Mouse (Mus musculus) heart, embryonic 16.5 days (tissue): ENCODE data around the gene Clnk. TPM values are rescaled to one million over a fixed set of nuclear protein-coding genes. Genes with fewer than 3 reads are reported as not detected.

Experiments used
- ATAC-seq: fragments of 200-750 bp; cut with Nextera tagmentation; replicated peaks from 2 replicates; pipeline ENCODE4 v1.8.0; 2017; ENCODE audit warnings: moderate number of reproducible peaks; ENCODE audit not compliant: insufficient read depth, low FRiP score; ENCODE audit errors: extremely low read depth
- H3K27ac ChIP-seq: fragments of 300-500 bp; sonication (generic); 2 replicates; pipeline ENCODE4 v1.5.1; 2014; ENCODE audit warnings: mild to moderate bottlenecking, low read length, control low read depth, moderate library complexity
- H3K27me3 ChIP-seq: fragments of 300-500 bp; sonication (generic); 2 replicates; pipeline ENCODE4 v1.6.1; 2014; ENCODE audit warnings: low read length, mixed read lengths; ENCODE audit not compliant: control insufficient read depth, insufficient read depth
- H3K36me3 ChIP-seq: fragments of 300-500 bp; sonication (generic); 2 replicates; pipeline ENCODE4 v1.6.1; 2014; ENCODE audit not compliant: control insufficient read depth, insufficient read depth
- H3K4me1 ChIP-seq: fragments of 300-500 bp; sonication (generic); 2 replicates; pipeline ENCODE4 v1.6.1; 2014; ENCODE audit warnings: low read length, mixed read lengths; ENCODE audit not compliant: control insufficient read depth, insufficient read depth
- H3K4me2 ChIP-seq: fragments of 300-500 bp; sonication (generic); 2 replicates; pipeline ENCODE4 v1.6.1; 2014; ENCODE audit warnings: low read depth, mild to moderate bottlenecking, control low read depth, low read length
- H3K4me3 ChIP-seq: fragments of 300-500 bp; sonication (generic); 2 replicates; pipeline ENCODE4 v1.5.1; 2014; ENCODE audit warnings: mild to moderate bottlenecking, control low read depth, low read length
- H3K9ac ChIP-seq: fragments of 300-500 bp; sonication (generic); 2 replicates; pipeline ENCODE4 v1.6.1; 2014; ENCODE audit warnings: low read length, control low read depth
- H3K9me3 ChIP-seq: fragments of 300-500 bp; sonication (generic); replicated peaks from 2 replicates; pipeline ENCODE4 v1.6.1; 2016; ENCODE audit warnings: low read length; ENCODE audit not compliant: control insufficient read depth
- WGBS: fragments of 180-500 bp; shearing (Covaris S2); extraction: QIAGEN DNeasy Blood & Tissue Kit; methylation state at CpG from one replicate; pipeline ENCODE4 v1.1.7; 2014; 5-methylcytosine and 5-hydroxymethylcytosine counted together
- polyA plus RNA-seq: library from polyadenylated mRNA; unstranded; fragments of >200 nt; fragmentation: Nextera tagmentation; extraction: Ambion mirVana; gene quantifications from 2 replicates; pipeline ENCODE4 v1.2.1, GENCODE M21; 2015

Clnk gene
- polyA plus RNA-seq, 1 experiment from 2014 or later = 0.34 TPM

DNA sequence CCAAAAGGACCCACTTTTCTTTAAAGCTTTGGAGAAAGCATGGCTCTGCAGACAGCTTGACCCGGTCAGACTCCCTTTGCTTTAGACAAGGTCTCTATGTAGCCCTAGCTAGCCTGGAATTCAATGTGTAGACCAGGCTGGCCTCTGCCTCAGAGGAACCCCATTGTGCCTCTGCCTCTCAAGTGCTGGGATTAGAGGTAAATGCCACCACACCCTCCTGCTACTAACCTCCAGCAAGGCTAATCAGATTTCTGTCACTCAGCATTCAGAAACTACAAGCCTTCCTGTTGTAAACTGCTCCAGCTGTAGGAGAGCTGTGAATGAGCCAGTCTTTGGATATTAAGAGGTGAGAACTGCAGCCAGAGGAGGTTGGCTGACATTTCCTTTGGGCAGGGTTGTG is 188.9 kb downstream of the Clnk start:
- 71% methylated on average over 1 of the region's 1 CpGs for WGBS
- Histone ChIP-seq H3K4me1 (peaks cover 3% of the 10 kb centered on the region; the same call in 1 of the 2 replicates), H3K4me3 (no peak overlapping the region), H3K27ac (no peak overlapping the region), H3K27me3 (no peaks in the 10 kb centered on the region), H3K36me3 (no peaks in the 10 kb centered on the region), H3K9me3 (no peaks in the 10 kb centered on the region), H3K9ac (no peak overlapping the region), H3K4me2 (no peak overlapping the region)
- no peak for ATAC-seq

DNA sequence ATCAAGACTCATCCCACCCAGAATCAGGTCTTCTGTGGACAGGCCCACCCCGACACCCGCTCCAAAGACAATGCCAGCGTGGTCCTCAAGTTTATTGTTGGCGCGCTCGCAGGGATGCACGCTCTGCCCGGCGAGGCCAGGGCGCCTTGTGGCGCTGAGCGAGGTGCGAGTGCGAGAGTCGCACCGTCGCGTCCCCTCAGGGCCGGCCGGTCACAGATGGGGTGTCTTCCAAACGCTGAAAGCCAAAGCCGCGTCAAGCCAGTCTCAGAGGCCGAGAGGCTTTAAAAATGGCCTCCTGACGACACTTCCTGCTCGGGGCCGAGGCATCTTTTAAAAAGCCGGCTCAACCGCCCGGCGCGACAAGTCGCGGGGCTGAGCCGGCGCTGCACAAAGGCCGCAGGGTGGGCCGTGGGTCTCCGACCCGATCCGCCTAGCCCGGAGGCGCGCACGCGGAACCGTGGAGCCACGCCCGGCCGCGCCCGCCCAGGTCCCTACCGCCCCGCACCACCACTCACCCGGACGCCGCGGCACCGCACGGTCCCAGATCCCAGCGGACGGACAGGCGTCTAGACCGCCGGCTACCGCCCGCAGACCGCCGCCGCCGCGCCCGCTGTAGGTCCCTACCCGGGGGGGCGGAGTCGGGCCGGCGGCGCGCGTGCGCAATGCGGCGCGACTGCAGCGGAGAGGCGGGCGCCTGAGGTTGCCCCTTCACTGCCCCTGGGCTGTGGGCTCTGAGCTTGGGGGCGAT is 192.3 kb downstream of the Clnk start, which contains the start of gene Zfp518b:
TSS of gene Zfp518b (minus strand) at position 663 of the 748 bp plus-strand sequence.
- H3K36me3 ChIP-seq = peaks cover 11% of the 10 kb centered on the region; the same call in 1 of the 2 replicates
- peak within 1 kb of the TSS; percentile 71 for H3K27ac ChIP-seq
- H3K9ac ChIP-seq = peak within 1 kb of the TSS; percentile 88
- peak; percentile 90 for ATAC-seq
- H3K27me3 ChIP-seq = no peaks in the 10 kb centered on the region
- WGBS = under 1% methylated on average over 89 of the region's 89 CpGs
- H3K4me1 ChIP-seq = peaks cover 3% of the 10 kb centered on the region; the same call in 1 of the 2 replicates
- peak within 1 kb of the TSS; percentile 71 for H3K4me3 ChIP-seq
- H3K4me2 ChIP-seq = peak within 1 kb of the TSS; percentile 96
- H3K9me3 ChIP-seq = no peaks in the 10 kb centered on the region

DNA sequence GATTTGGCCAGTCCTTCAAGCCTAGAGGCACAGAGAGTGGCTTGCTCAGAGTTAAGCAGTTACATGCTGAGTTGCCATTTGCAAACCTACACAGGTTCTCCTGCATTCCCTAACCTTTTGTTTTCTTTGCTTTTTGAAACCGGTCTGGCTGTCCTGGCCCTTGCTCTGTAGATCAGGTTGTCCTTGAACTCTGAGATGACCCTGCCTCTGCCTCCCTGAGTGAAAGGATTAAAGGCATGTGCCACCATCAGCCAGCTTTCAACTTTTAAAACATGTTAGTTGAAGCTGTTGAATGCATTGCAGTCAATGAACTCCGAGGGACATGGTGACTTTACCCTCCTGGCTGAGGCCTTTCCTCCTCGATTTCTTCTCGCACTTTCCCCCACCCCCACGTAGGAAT is 217.8 kb downstream of the Clnk start:
- Histone ChIP-seq H3K27me3 (no peaks in the 10 kb centered on the region), H3K9ac (no peak overlapping the region), H3K4me1 (no peaks in the 10 kb centered on the region), H3K27ac (no peak overlapping the region), H3K4me3 (no peak overlapping the region), H3K36me3 (no peaks in the 10 kb centered on the region), H3K9me3 (no peaks in the 10 kb centered on the region), H3K4me2 (no peak overlapping the region)
- 81% methylated on average over 5 of the region's 5 CpGs for WGBS
- no peak for ATAC-seq

Other genes with a start within 250 kb of the Clnk start
- 6.9 and 7.4 TPM in 2 replicates for gene Zfp518b, start 192.0 kb downstream of the Clnk start, polyA plus RNA-seq